Mouse (Mus musculus) testis, adult 2 months (tissue): Measurements from ENCODE around the gene Retreg3. TPM values are rescaled to one million over a fixed set of nuclear protein-coding genes. Genes with fewer than 3 reads are reported as not detected.

Source experiments
- H3K27ac ChIP-seq: fragments of 200-500 bp; 2 replicates; pipeline ENCODE4 v1.5.1; 2012; ENCODE audit warnings: low read depth, low read length; ENCODE audit not compliant: control insufficient read depth, insufficient read depth
- H3K27me3 ChIP-seq: fragments of 200-500 bp; 2 replicates; pipeline ENCODE4 v1.6.1; 2012; ENCODE audit warnings: mild to moderate bottlenecking, low read length, moderate library complexity; ENCODE audit not compliant: control insufficient read depth, insufficient read depth
- H3K36me3 ChIP-seq: fragments of 200-500 bp; 2 replicates; pipeline ENCODE4 v1.6.1; 2012; ENCODE audit warnings: mild to moderate bottlenecking, low read length; ENCODE audit not compliant: control insufficient read depth, insufficient read depth
- H3K4me1 ChIP-seq: fragments of 200-500 bp; 2 replicates; pipeline ENCODE4 v1.6.1; 2012; ENCODE audit warnings: low read length; ENCODE audit not compliant: control insufficient read depth, insufficient read depth
- H3K4me3 ChIP-seq: fragments of 200-500 bp; 2 replicates; pipeline ENCODE4 v1.5.1; 2012; ENCODE audit warnings: low read depth, mild to moderate bottlenecking, low read length, moderate library complexity, mixed read lengths; ENCODE audit not compliant: control insufficient read depth
- CTCF ChIP-seq: fragments of 200-500 bp; IDR thresholded peaks from 2 replicates; pipeline ENCODE4 v1.5.1; 2012; ENCODE audit warnings: low read depth, mild to moderate bottlenecking, inconsistent platforms, low read length, moderate library complexity; ENCODE audit not compliant: control insufficient read depth, insufficient read depth, insufficient replicate concordance
- POLR2A ChIP-seq: fragments of 200-500 bp; IDR thresholded peaks from 2 replicates; pipeline ENCODE4 v1.6.1; 2012; ENCODE audit warnings: low read depth, mild to moderate bottlenecking, inconsistent platforms, low read length, moderate library complexity; ENCODE audit not compliant: control insufficient read depth
- polyA plus RNA-seq: library from polyadenylated mRNA; depleted of rRNA; stranded (reverse); fragments of >200 nt; gene quantifications from 2 replicates; pipeline ENCODE4 v1.2.3, GENCODE M21; 2012

The Retreg3 gene
- polyA plus RNA-seq, 1 experiment = 53.8 TPM

DNA sequence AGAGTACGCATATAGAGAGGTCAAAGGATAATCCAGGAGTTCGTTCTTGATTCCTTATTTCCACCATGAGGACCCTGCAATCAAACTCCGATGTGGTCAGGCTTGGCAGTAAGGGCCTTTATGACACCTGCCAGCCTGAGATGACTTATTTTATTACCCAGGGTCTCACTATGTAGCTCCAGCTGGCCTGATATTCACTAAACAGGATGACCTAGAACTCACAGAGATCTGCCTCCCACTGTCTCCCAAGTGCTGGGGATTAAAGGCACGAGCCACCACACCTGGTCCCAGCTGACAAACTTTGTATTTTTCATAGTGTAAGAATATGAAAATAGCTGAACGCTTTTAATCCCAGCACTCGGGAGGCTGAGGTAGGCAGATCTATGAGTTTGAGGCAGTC, 35.5 kb upstream of the Retreg3 start:
- Histone ChIP-seq H3K36me3 (no peaks in the 10 kb centered on the region), H3K27me3 (no peaks in the 10 kb centered on the region), H3K4me3 (no peak overlapping the region), H3K27ac (no peak overlapping the region), H3K4me1 (peaks cover 8% of the 10 kb centered on the region)
- TF ChIP-seq CTCF (no peak), POLR2A (no peak)

DNA sequence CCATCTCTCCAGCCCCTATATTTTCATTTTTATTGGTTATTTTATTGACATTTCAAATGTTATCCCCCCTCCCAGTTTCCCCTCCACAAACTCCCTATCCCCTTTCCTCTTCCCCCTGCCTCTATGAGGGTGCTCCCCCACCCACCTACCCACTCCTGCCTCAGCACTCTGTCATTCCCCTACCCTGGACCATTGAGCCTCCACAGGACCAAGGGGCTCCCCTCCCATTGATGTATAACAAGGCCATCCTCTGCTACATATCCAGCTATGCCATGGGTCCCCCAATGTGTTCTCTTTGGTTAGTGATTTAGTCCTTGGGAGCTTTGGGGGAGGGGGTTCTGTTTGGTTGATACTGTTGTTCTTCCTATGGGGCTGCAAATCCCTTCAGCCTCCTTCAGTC, 35.0 kb upstream of the Retreg3 start:
- Histone ChIP-seq H3K4me3 (no peak overlapping the region), H3K4me1 (peaks cover 8% of the 10 kb centered on the region), H3K27ac (no peak overlapping the region), H3K36me3 (no peaks in the 10 kb centered on the region), H3K27me3 (no peaks in the 10 kb centered on the region)
- TF ChIP-seq POLR2A (no peak), CTCF (no peak)

DNA sequence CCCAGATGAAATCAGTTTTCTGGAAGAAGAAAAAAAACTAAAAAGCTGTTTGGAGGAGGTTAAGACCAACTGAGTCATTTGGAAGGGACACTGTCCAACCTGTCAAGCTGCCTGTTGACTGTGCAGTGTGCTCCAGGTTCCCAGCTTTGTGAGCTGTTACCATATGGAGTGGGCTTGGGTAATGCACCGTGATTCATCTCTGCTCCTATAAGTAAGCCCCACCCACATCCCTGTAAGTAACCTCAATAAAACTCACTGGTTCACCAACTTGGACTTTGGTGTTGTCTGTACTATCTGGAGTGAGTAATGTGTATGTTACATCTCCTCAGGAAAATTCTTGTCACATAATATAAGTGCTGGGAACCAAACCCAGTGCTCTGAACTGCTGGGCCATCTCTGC, 33.1 kb upstream of the Retreg3 start:
- TF ChIP-seq CTCF = no peak
- no peak for TF ChIP-seq POLR2A
- no peak overlapping the region for H3K27ac ChIP-seq
- peaks cover 8% of the 10 kb centered on the region for H3K4me1 ChIP-seq
- H3K36me3 ChIP-seq = no peaks in the 10 kb centered on the region
- H3K4me3 ChIP-seq = no peak overlapping the region
- H3K27me3 ChIP-seq = no peaks in the 10 kb centered on the region

DNA sequence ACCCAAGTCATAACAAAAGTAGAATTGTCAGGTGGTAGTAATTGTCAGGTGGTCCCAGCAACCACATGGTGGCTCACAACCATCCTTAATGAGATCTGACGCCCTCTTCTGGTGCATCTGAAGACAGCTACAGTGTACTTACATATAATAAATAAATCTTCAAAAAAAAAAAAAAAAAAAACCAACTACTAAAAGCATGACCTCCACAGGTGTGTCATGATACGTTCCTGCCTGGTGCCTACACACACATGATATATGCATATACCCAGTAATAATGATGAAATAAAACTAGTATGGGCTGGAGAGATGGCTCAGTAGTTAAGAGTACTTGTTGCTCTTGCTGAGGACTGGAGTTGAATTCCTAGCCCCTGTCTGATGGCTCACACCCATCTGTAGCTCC, 31.4 kb upstream of the Retreg3 start:
- no peaks in the 10 kb centered on the region for H3K27me3 ChIP-seq
- H3K36me3 ChIP-seq = no peaks in the 10 kb centered on the region
- no peak for TF ChIP-seq POLR2A
- no peak for TF ChIP-seq CTCF
- no peak overlapping the region for H3K27ac ChIP-seq
- H3K4me3 ChIP-seq = no peak overlapping the region
- H3K4me1 ChIP-seq = peaks cover 9% of the 10 kb centered on the region

DNA sequence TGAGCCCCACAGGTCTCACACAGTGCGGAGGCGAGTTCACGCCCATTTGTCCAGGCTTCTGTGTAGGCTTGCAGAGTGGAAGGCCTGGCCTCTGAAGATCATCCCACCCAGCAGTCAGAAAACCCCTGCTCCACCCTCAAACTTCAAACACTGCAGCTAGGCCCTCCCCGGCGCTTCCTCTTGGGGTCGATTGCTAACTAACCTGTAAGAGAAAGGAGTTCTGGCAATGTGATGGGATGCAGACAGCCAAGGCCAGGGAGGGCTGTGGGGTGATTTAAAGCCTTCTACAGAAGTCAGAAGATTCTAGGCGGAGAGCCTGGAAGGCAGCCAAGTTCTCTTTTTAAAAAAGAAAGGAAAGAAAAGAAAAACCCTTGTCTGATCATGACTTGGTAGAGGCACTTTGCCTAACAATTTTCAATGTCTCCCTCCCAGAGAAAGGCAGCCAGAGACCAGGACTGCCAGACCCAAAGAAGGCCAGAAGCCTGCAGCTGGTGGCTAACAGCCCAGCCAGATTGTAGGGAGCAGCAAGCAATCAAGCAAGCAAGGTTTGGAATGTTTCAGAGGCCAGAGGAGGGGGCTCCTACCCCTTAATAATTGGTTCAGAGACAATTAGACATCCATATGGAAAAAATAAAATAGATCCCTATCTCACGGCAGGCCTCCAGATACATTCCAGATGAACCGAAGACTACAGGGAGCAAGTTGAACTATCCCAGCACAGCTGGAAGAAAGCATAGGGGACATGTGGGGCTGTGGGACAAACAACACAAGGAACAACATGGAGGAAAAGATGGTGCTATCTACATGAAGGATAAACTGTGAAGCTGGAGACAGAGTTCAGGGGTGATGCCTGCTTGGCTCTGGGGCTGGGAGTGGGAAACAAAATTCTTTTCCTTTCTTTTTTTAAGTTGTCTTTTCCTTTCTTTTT, 29.7 kb upstream of the Retreg3 start:
- Histone ChIP-seq H3K4me1 (peaks cover 4% of the 10 kb centered on the region; the same call in 1 of the 2 replicates), H3K27ac (0 out of 2 replicates have a peak overlapping the region, but pooled peaks have one; percentile 39), H3K4me3 (no peak overlapping the region), H3K27me3 (no peaks in the 10 kb centered on the region), H3K36me3 (no peaks in the 10 kb centered on the region)
- TF ChIP-seq POLR2A (no peak), CTCF (no peak)

DNA sequence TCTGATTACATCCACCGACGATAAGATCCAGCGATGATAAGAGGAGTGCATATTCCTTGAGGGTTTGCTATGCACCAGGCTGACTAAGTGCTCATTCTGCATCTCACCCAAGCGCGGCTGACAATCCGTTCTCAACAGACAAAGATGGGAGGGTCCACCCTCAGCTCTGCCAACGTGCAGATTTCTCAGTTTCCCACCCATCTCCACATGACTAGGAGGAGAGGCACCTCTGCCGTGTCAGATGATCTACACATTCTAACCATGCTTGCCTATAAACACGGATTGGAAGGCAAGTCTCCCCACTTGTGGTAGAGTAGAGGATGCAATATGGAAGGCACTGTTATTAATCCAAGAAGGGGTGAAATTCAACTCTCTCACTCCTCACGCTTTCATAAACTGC, 29.1 kb upstream of the Retreg3 start:
- no peaks in the 10 kb centered on the region for H3K27me3 ChIP-seq
- no peak overlapping the region for H3K4me3 ChIP-seq
- TF ChIP-seq POLR2A (no peak), CTCF (no peak)
- no peak overlapping the region for H3K27ac ChIP-seq
- H3K4me1 ChIP-seq = peaks cover 6% of the 10 kb centered on the region
- H3K36me3 ChIP-seq = no peaks in the 10 kb centered on the region

DNA sequence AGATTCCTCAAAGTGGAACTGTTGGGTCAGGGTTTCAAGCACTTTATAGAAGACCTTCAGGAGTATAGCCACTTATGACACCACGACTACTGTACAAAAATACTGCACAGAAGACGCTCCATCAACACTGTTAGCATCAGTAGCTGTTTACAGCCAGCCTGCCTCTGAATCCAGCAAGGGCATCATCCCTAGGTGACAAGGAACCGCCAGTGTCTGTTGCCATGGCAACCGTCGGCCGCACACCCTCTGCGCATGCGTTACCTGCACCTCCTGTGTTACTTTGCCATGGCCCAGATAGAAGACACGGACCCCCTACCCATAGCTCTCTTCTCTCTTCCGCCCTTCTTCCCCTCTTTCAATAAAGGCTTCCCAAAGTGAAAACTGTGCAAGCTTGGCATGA, 26.7 kb upstream of the Retreg3 start:
- H3K27ac ChIP-seq = peak overlapping the region; percentile 74
- no peak overlapping the region for H3K4me3 ChIP-seq
- H3K4me1 ChIP-seq = peaks cover 7% of the 10 kb centered on the region
- peak; percentile 25; the same call in 1 of the 2 replicates for TF ChIP-seq POLR2A
- no peak for TF ChIP-seq CTCF
- H3K27me3 ChIP-seq = no peaks in the 10 kb centered on the region
- H3K36me3 ChIP-seq = no peaks in the 10 kb centered on the region
